Mouse (Mus musculus): ENCODE data around the gene Lrrc42.

Lrrc42 gene

DNA sequence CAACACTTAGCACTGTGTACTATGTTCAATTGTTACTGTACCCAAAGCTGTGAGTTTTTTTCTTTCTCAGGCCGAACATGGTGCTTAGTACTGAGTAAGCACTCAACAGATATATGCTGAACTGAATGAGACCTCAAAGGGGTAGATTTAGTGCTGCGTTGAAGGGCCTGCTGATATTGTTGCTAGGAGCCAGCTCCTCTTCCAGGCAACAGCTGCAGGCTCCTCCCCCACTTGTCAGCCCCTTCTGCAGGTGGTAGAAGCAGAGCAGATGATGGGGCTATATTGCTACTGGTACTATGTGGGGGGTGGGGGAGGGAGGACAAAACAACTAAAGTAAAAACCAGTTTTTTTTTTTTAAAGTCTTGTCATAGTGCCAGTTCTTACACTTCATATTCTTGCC is 3.9 kb downstream of the Lrrc42 start:
- no peak for DNase-seq (ENCODE audit: low spot score)

DNA sequence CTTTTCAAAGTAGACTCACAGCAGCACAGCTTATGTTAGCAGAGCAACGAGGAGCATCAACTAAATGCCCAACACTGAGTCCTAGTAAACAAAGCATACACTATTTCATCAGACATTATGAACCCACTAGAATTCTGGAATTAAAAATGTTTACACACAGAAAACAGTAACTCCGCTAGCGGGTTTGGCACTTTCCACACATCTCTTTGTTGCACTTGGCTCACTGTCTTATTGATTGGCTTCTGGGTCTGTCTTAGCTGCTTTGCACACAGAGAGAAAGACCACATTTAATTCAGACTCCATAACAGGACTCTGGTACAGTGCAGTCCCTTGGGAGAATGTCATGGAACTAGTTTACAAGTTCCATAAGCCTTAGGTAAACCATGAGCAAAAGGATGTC is 5.3 kb downstream of the Lrrc42 start:
- DNase-seq (ENCODE audit: low spot score) = no peak

DNA sequence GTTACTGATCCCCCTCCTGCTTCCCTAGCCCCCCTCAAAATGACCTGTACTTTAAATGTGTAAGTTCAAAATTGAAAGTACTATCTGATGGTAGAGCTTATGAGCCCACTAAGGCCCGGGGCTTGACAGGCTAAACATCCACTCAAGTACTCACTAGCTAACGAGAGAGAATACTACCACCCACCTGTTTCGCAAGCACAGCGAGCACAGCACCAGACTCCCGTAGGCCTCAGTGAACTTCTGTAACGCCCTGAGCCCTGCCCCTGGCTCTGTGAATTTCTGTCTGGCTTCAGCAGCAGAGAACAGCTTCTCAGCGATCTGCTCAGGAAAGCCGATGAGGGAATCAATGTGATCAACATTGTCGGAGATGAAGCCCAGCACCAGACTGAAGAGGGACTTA is 6.2 kb downstream of the Lrrc42 start:
- no peak for DNase-seq (ENCODE audit: low spot score)

DNA sequence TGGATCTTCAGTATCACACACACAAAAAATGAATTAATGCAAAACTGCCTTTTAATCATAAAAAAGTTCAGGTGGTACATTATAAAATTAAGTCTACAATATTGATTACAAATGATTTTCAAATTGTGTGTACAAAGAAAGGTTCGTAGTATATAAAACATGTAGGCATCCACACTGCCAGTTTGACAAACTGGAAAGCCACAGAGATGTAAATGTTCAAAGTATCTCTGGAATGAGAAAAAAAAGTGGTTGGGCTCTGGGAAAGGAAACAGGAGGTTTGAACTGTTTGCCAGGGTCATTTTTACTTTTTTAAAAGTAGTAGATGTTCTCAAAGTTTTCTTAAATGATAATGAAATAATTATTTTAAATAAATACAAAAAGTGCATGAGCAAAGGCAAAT is 7.3 kb downstream of the Lrrc42 start:
- no peak for DNase-seq (ENCODE audit: low spot score)

DNA sequence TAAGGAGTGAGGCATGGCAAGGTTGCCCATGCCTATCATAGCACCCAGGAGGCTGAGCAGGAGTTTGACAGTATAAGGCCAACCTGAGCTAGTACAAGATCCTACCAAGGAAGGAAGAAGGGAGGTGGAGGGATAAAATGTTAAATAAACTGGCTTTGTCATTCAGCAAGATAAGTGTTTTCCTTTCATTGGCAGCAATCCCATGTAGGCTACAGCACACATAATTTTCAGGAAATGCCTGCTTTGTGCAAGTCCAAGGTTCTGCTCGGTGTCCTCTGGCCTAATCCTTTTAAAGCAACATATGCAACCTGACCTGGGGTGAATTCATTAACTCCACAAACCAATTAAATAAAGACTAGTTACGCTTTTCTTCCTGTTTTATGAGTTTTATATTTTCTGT is 8.0 kb downstream of the Lrrc42 start:
- DNase-seq (ENCODE audit: low spot score) = no peak

DNA sequence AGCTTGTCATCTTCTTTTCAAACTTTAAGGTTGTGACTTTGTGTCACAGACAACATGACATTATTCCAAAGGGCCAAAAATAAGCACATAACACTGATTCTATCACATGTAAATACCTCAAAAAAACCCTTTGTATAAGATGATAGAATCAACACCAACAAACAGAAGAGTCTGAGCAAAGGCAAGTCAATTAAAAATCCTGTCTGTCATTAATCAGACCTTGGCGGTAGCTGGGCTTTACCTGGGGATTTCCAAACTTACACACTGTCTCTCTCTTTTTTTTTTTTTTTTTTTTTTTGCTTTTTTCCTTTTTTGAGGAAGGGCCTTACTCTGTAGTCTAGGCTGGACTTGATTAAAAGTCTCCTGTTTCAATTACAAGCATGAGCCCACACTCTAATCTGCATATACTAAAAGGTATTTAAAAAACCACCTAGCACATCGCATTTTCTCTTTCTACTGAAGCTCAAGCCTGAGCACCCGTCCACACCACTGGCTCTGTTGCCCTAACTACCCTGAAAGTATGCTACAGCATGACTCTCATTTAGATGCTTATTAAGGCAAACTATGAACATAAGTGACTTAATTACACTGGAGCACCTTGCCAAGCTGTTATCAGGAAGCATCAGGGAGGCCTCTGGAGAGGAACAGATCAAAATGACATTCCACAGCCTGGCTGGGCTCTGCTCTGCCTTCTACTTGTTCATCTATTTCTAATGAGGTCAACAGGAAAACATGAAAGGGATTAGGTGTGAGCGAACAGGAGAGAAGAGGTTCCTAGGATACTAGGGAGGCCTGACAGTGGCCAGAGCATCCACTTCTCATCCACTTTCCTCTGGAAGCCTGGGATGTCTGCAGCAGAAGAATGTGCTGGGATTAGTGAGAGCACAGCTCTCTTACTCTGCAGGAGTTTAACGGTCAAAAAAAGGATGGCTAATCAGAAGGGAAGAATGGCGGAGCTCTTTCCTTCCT is 9.7 kb downstream of the Lrrc42 start:
- DNase-seq (ENCODE audit: low spot score) = no peak

DNA sequence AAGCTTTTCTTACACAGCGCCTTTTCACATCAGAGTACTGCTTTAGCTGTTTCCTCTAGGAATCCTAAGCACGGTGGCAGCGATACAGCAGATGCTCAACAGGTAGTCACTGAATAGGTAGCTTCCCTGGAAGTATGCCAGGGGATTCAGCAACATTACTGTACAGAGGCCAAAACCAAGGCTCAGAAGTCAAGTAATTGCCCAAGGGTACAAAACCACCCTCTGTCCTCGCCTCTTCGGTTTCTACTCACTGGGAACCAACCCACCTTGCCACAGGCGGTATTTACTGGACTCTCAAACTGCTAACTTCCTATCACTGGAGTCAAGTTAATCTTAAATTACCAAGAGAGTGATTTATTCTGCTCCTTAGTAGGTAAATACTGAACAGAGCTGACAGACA is 13.1 kb downstream of the Lrrc42 start:
- DNase-seq (ENCODE audit: low spot score) = no peak

DNA sequence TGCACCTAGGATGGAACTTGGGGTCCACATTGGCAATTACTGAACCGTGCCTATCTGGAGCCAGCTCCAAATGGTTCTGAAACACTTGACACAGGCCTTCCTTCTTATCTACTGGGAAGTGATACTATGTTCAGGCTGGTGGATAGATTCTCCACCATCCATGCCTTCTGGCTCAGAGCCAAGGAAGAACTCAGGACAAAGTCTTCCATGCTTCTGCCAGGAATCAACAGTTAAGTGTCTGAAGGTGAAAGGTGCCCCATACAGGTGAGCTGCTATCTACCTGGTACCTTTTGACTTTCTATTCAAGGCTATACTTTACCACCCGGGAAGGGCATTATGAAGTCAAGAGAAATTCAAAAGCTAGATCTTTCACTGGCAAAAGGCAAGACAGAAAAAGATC is 15.1 kb downstream of the Lrrc42 start:
- no peak for DNase-seq (ENCODE audit: low spot score)

DNA sequence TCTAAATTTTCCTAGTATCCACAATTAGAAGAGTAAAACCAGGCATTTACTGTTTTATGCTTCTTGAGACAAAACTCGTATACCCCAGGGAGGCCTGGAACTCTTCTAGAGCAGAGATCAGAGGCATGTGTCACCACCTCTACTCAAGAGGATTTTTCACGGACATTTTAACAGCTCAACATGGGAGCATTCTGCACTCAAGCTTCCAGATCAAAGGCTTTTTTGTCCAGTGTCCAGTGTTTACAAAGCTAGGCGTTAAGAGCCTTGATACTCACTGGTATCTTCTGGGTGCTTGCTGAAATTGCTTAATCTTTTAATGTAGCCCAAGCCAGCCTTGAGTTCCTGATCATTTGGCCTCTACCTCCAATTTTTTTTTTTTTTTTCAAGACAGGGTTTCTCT is 21.1 kb downstream of the Lrrc42 start:
- no peak for DNase-seq (ENCODE audit: low spot score)

DNA sequence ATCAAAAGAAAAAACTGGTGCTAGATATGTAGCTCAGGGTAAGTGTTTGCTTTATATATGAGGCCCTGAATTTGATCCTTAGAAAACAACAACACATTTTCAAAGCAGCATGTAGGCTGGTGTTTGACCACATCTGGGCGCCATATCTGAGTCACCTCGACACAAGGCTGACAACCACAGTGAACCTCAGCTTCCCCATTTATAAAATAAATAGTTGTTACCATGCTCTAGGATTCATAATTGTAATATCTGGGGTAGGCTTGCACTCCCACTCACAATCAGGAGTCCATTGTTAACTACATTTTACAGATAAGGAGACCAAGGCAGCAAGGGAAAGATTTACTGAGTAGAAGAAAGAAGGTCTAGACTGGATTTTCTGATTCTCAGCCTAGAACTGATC is 27.0 kb downstream of the Lrrc42 start:
- DNase-seq (ENCODE audit: low spot score) = no peak

DNA sequence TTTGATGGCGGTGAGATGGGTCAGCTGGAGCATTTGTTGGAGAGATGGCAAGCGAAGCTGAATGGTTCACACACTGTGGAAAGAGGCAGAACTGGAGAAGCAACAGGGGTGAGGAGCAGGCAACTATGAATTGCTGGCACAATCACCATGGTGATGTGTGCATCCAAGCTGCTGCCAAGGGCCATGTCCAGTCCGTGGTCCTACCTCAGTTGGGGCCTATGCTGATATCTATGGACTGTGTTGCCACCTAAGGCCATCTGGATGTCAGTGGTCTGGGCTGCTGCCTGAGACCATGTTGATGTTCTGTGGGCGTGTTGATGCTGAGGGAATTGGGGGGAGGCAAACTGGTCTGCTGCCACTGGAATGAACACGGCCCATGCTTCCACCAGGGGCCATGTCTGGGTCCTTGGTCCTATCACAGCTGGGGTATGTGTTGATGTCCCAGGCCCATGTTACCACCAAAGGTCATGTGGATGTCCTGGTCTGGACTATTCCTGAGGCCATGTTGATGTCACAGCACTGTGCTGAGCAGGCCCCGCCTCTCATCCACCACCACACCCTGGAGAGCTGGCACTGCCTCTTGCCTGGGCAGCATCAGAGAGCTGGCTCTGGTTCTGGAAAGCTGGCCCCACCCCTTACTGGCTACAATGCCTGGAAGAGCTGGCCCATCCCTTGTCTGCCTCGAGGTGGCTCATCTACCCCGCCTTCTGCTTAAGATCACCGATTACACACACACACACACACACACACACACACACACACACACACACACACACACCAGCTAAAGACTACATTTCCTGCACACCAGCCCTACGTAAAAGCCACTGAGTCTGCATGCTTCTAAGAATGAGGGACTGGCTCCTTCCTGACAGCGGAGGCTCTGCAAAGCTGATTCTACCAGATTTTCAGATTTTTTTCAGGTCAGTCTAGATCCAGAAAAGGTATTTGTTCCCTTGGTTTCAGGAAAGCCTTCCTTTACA is 29.8 kb downstream of the Lrrc42 start:
- no peak for DNase-seq (ENCODE audit: low spot score)

DNA sequence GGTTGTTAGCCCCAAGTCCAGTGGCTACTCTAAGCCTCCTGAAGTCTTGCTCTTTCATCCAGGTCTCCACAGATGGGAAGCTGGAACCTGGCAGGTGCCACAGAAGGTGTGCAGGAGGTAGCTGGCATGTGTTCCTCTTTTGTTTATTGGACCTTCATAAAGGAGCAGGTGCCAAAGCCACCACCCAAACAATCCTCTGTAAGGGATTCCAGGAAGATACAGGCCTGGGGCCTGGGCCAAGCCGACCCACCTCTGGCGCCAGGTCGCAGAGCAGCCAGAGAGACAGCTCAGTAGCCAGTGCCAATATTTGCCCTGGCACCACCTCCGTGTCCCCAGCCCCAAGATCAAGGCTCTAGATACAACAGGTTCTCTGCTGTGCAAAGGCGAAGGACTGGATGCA is 31.8 kb downstream of the Lrrc42 start:
- no peak for DNase-seq (ENCODE audit: low spot score)

DNA sequence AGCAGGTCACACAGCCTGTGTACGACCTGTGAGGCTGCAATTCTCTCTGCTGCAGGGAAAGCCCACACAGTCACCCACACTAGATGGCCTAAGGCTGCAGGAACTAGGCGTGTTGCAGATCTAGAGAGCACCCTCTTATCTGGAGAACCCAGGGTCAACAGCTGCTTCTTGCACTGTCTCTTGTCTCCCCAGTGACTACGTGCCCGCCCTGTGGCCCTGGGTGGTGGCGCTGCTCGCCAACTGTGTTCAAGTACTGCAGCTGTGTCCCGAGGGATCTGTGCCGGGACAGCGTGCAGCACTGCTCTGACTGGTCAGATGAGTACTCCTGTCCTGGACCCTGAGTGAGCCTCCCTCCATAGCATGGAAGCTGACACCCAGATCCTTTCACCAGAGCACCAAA is 35.8 kb downstream of the Lrrc42 start:
- DNase-seq (ENCODE audit: low spot score) = no peak

DNA sequence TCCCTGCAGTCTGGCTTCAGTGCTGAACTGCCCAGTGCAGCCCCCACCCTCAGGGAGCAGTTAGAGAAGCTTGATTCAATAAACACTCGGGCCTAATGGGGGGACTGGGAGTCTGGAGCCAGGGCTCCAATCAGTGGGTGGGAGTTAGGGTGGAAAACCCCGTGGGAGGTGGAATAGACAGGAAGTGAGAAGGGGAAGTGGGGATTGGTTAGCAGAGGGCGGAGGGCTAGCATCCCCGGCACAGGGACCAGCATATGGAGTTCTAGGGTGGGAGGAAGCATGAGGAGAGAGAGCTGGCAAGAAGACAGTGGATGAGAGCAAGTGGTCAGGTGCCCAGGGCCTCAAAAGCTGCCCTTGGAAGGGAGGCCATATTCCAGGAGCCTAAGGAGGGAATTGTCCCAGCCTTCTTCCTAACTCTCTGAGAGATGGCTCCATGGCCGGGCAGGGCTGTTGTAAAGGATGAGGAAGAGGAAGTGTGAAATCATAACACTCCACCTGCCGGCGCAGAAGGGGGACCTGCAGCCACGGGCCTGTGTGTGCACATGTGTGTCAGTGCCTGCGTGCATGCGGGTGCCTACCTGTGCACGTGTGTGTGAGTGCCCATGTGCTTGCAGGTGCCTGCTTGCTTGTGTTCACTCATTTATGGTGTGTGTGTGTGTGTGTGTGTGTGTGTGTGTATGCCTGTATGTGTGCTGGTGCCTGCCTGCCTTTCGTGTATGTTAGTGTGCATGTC is 39.9 kb downstream of the Lrrc42 start:
- no peak for DNase-seq (ENCODE audit: low spot score)

DNA sequence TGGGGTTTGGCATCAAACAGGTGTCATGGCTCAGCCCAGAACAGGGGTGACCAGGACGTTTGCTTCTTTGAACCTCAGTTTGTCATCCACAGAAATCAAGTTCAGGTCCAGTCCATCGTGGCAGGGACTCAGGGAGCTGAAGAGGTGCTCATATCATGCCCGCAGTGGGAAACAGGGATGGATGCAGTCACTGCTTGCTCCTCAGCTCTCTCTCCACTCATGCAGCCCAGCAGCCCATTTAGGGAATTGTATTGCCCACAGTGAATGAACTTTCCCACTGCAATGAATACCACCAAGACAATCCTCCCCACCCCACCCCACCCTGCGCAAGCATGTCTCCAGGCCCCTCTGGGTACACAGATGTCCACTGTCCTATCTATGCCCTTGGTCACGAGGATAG is 41.4 kb downstream of the Lrrc42 start:
- DNase-seq (ENCODE audit: low spot score) = no peak

DNA sequence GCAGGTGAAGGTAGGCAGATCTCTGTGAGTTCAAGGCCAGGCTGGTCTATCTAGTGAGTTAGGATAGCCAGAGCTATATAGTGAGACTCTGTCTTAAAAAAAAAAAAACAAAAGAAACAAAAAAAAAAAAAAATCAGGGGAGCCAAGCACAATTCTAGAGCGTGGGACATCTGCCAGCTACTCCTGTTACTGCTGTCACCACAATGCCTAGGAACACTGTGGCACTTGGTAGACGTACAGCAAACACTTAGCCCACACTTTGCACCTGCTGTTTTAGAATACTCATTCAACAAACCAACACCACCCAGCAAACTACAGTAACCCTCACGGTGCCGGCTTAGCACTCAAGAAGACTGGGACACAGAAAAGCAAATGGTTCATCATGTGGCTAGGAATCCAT is 41.9 kb downstream of the Lrrc42 start:
- no peak for DNase-seq (ENCODE audit: low spot score)

DNA sequence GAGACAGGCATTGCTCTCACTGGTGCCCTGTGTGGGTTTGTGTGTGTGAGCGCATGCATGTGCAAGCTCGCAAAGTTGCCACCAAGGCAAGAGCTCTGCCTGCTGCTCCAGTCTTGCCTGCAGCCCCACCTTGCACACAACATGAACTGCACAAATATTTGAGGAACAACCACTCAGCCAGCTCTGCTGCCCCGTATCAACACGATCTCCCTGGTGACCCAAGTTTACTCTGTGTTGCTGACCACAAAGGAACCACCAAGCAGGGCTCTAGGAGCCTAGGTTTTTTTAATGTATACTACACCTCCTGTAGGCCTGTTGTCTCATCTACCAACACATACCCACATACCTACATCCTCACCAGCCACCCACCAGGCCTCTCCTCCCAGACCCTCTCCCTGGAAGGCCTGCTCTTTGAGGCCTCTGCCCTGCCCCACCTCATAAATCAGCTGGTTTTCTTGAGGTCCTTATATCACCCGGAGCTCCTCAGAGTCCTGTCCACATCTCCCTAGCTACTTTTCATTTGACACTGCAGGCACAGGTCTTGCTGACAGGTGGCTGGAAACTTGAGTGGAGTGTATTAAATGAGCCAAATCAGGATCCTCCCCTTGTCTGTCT is 42.7 kb downstream of the Lrrc42 start:
- no peak for DNase-seq (ENCODE audit: low spot score)

DNA sequence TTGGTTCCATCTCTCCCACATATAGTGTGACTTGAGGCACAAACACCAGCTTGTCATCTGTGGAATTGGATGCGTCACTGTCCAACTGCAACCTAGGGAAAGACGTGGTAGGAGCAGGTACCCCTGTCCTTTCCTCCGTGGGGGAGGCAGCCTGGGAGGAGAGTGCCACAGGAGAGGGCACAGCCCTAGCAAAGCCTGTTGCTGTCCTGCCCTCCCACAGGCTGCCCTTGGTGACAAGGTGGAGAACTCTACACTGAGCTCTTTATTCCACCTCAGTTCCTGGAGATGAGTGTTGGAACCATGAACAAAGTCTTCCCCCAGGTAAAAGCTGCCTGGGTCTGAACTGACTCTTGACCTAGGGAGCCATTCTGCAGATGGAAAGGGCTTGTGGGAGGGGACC is 44.5 kb downstream of the Lrrc42 start, which contains the start of gene Ldlrad1:
TSS of gene Ldlrad1 (plus strand) at position 301 of the 400 bp plus-strand sequence.
- DNase-seq (ENCODE audit: low spot score) = no peak

DNA sequence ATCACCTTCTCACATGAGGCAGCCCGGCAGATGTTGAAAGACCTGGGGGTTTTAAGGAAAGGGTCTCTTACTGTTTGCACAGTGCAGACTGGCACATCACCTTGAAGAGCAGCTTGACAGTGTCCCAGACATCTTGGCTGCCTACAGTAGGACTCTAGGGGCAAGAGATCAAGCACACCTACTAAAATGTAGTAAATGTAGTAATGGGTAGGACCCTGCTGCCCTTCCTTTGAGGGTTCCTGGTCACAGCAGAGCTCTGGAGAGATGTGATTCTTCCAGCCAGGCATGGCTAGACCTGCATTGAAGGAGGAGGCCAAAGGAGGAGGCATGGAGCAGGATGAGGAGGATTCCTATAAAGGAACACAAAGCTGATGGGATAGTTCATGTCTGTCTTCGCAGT is 46.3 kb downstream of the Lrrc42 start:
- no peak for DNase-seq (ENCODE audit: low spot score)

DNA sequence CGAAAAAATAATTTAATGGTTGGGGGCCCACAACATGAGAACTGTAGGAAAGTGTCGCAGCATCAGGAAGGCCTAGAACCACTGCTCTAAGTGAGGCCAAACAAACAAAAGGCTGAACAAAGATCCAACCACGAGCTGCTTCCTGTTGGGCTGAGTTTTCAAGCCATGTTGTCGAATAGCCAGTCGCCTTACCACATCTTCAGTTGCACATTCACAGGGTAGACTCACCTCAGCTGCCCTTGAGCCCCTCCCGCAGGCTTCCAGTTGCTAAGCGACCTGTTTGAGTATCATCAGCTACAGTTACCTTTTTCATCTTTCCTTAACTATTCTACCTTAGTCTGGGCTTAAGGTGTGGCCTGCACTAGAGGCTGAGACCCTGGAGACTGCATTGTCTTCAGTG is 50.3 kb downstream of the Lrrc42 start:
- no peak for DNase-seq (ENCODE audit: low spot score)

DNA sequence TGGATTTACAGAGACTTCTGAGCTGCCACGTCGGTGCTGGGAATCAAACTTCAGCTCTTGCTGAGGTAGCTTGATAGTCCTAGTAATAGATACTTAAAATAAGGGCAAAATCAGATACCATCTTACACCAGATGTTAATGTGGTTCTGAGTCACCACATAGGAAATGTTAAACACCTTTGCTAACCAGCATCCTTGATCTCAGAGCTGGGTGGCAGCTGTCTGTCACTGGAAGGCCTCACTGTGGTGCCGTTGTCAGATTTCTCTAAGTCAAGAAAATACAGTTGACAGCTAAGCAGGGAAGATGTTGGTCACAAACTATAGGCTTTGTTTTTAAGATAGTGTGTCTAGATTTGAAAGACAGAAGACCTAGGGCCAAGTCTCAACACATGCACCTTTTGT is 51.6 kb downstream of the Lrrc42 start:
- no peak for DNase-seq (ENCODE audit: low spot score)

DNA sequence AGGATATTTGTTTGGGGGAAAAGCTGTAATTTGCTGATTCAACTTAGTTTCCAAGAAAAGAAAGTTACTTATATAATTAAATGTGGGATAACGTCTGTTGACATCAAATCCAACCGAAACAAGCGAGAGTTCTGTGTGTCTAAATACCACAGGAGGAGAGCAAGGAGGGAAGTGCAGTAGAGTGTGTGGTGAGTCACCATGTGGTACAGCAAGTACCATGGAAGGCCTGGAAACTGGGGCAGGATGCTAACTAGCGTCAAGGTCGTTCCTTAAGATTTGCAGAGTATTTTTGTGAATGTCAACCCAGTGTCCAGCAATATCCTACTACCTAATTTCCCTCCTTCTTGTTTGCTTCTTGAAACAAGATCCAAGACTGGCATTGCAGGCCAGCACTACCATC is 55.3 kb downstream of the Lrrc42 start:
- DNase-seq (ENCODE audit: low spot score) = no peak

All from layer of hippocampus, adult 9-10 months (tissue).